In the genomic region with DNA sequence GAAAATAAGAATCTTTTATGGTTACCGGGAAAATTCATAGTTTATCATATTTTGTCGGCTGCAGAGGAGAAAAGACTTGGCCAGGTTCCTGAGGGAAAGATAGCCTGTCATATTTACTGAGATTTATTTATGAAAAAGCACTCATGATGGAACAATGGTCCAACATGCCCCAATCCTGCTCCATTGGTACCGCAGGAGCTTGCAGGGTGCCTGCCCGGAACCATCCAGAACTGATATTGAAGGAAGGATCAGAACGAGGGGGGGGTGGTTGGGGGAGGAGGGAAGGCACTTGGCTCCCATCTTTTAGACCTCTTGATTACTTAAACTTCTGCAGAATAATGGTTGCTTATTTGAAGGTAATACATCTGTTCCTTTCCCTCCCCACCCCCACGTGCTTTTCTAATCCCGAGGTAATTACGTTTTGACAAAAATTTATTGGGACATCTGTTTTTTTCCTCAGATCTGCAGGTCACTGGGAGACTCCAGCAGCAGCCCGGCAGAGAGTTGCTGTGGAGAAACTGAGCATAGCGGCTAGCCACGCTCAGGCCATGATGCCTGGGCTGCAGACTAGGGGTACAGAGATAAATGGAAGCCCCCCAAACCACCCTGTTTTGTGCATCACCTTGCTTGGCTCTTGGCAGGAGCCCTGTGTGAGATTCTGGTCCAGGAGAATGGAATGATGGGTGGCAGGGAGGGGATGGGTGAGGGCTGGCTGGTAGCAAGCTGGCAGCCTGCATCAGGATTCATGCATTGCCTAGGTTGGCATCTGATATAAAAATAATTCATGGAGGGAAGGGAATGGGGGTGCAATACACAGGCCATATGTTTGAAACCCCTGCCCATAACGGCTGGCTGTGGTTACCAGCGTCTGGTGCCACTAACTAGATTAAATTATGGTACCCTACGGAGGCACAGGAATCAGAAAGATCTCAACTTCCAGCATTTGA, we compare ENCODE assay signal across 15 mouse cellular contexts.
A peak's percentile ranks its signal among the peaks of the same experiment; 100 is the strongest.
DNase-seq lines count a peak whose midpoint lies in the region; ATAC-seq lines count a peak whose summit lies in the region.
"Had no signal": no experiment of that assay in that cellular context is flagged by ENCODE, and none has a peak within 500 bp of the region (broad histone marks: within the 10 kb centered on the region; RNA-seq: fewer than 3 reads in every experiment).

No protein-coding gene starts in this region.

- no peak for ATAC-seq in heart, embryonic 13.5 days (ENCODE audit: extremely low read depth, insufficient number of reproducible peaks, low FRiP score, low TSS enrichment)
- ATAC-seq in embryonic facial prominence, embryonic 13.5 days (ENCODE audit: insufficient number of reproducible peaks, insufficient read depth, low FRiP score, low TSS enrichment, low read depth) = no peak
- ATAC-seq in limb, embryonic 13.5 days (ENCODE audit: low FRiP score, low read depth) = peak; percentile 38; the same call in 1 of the 2 replicates
- ATAC-seq: midbrain, embryonic 15.5 days had no signal

- intact Hi-C loops in heart, postnatal 36 days (cut with DNase I) = no loop called here

- no peak overlapping the region for H3K9ac ChIP-seq in heart, embryonic 13.5 days
- no peak overlapping the region for H3K9ac ChIP-seq in embryonic facial prominence, embryonic 13.5 days
- H3K9ac ChIP-seq in limb, embryonic 13.5 days = no peak overlapping the region
- H3K9ac ChIP-seq: embryonic facial prominence, embryonic 15.5 days; midbrain, embryonic 15.5 days had no signal

- H3K4me2 ChIP-seq in heart, embryonic 13.5 days = no peak overlapping the region
- H3K4me2 ChIP-seq in embryonic facial prominence, embryonic 13.5 days = no peak overlapping the region
- H3K4me2 ChIP-seq in limb, embryonic 13.5 days (replicated peaks) = peak overlapping the region; percentile 4; the same call in 1 of the 2 replicates
- H3K4me2 ChIP-seq: embryonic facial prominence, embryonic 15.5 days; midbrain, embryonic 15.5 days had no signal

- no peak for DNase-seq in heart, postnatal 36 days
- no peak for DNase-seq in embryonic facial prominence, embryonic 10.5 days (ENCODE audit: low spot score)
- DNase-seq in lung, postnatal 14 days = no peak
- no peak for DNase-seq in urinary bladder, postnatal 14 days (ENCODE audit: low spot score)
- DNase-seq: adrenal gland, postnatal 14 days; cerebellum, adult 11 months; gastrocnemius, postnatal 10 days; heart, postnatal 10 days; kidney, adult 8-10 months; lung, postnatal 10 days had no signal

- no peaks in the 10 kb centered on the region for H3K9me3 ChIP-seq in heart, embryonic 13.5 days
- H3K9me3 ChIP-seq in embryonic facial prominence, embryonic 10.5 days = no peaks in the 10 kb centered on the region
- H3K9me3 ChIP-seq in embryonic facial prominence, embryonic 13.5 days = no peaks in the 10 kb centered on the region
- no peaks in the 10 kb centered on the region for H3K9me3 ChIP-seq in limb, embryonic 13.5 days
- H3K9me3 ChIP-seq: embryonic facial prominence, embryonic 15.5 days; midbrain, embryonic 15.5 days had no signal

- no peaks in the 10 kb centered on the region for H3K27me3 ChIP-seq in heart, embryonic 13.5 days (replicated peaks)
- H3K27me3 ChIP-seq in embryonic facial prominence, embryonic 10.5 days (replicated peaks; ENCODE audit: low read depth, poor library complexity, severe bottlenecking) = no peaks in the 10 kb centered on the region
- H3K27me3 ChIP-seq in embryonic facial prominence, embryonic 13.5 days = no peaks in the 10 kb centered on the region
- no peaks in the 10 kb centered on the region for H3K27me3 ChIP-seq in limb, embryonic 13.5 days
- H3K27me3 ChIP-seq: embryonic facial prominence, embryonic 15.5 days; midbrain, embryonic 15.5 days had no signal

- H3K4me1 ChIP-seq in heart, embryonic 13.5 days = peaks cover 43% of the 10 kb centered on the region
- peaks cover 51% of the 10 kb centered on the region for H3K4me1 ChIP-seq in embryonic facial prominence, embryonic 10.5 days
- H3K4me1 ChIP-seq in embryonic facial prominence, embryonic 13.5 days = peaks cover 61% of the 10 kb centered on the region
- H3K4me1 ChIP-seq in limb, embryonic 13.5 days = peaks cover 60% of the 10 kb centered on the region

- H3K4me3 ChIP-seq in heart, embryonic 13.5 days = no peak overlapping the region
- no peak overlapping the region for H3K4me3 ChIP-seq in embryonic facial prominence, embryonic 10.5 days
- H3K4me3 ChIP-seq in embryonic facial prominence, embryonic 13.5 days = no peak overlapping the region
- H3K4me3 ChIP-seq in limb, embryonic 13.5 days = no peak overlapping the region
- H3K4me3 ChIP-seq: embryonic facial prominence, embryonic 15.5 days; midbrain, embryonic 15.5 days had no signal

- 68% methylated on average over 14 of the region's 14 CpGs for WGBS in heart, embryonic 13.5 days
- 66% methylated on average over 14 of the region's 14 CpGs for WGBS in embryonic facial prominence, embryonic 10.5 days
- 44% methylated on average over 14 of the region's 14 CpGs for WGBS in embryonic facial prominence, embryonic 13.5 days
- 22% methylated on average over 14 of the region's 14 CpGs for WGBS in limb, embryonic 13.5 days

- H3K36me3 ChIP-seq in heart, embryonic 13.5 days = no peaks in the 10 kb centered on the region
- no peaks in the 10 kb centered on the region for H3K36me3 ChIP-seq in embryonic facial prominence, embryonic 10.5 days (replicated peaks)
- H3K36me3 ChIP-seq in embryonic facial prominence, embryonic 13.5 days = no peaks in the 10 kb centered on the region
- H3K36me3 ChIP-seq in limb, embryonic 13.5 days = no peaks in the 10 kb centered on the region
- H3K36me3 ChIP-seq: embryonic facial prominence, embryonic 15.5 days; midbrain, embryonic 15.5 days had no signal

- peak overlapping the region; percentile 24; the same call in 1 of the 2 replicates for H3K27ac ChIP-seq in heart, embryonic 13.5 days (replicated peaks)
- H3K27ac ChIP-seq in embryonic facial prominence, embryonic 10.5 days (replicated peaks) = peak overlapping the region; percentile 36; the same call in 1 of the 2 replicates
- H3K27ac ChIP-seq in embryonic facial prominence, embryonic 13.5 days = peak overlapping the region; percentile 65
- no peak overlapping the region; the same call in 1 of the 2 replicates for H3K27ac ChIP-seq in limb, embryonic 13.5 days
- H3K27ac ChIP-seq: embryonic facial prominence, embryonic 15.5 days; midbrain, embryonic 15.5 days had no signal
